ENCODE assay signal across 10 mouse cellular contexts in the genomic region with DNA sequence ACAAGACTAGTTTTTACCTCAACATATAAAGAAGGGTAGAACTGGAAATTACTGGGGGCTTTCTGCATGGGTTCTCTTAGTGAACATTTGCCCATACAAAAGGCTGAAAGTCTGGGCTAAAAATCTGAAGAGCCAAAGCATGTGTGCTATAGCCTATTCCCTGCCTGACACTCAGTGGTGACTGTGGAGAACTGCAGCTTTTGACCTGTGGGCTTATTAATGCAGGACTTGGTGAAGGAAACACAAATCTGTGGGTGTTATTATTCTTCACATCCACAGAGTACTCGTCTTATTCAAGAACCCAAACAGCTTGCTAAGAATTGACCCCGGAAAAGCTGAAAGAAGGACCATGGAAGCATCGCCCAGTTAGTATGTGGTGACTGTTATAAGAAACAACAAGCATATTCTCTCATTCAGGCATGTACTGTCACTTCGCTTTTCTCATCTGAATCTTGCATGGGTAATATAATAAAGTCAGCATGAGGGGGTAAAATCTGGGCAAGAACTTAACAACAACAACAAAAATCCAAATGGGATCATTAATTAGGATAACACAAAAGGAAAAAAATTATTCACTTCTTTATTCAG.
DNase-seq lines count a peak whose midpoint lies in the region; ATAC-seq lines count a peak whose summit lies in the region.
"Had no signal": no experiment of that assay in that cellular context is flagged by ENCODE, and none has a peak within 500 bp of the region (broad histone marks: within the 10 kb centered on the region; RNA-seq: fewer than 3 reads in every experiment).

No protein-coding gene starts in this region.

- no peaks in the 10 kb centered on the region for H3K36me3 ChIP-seq in forebrain, embryonic 11.5 days (ENCODE audit: control insufficient read depth, insufficient read depth, low read length)
- no peaks in the 10 kb centered on the region for H3K36me3 ChIP-seq in forebrain, embryonic 10.5 days (replicated peaks)
- no peaks in the 10 kb centered on the region for H3K36me3 ChIP-seq in hindbrain, embryonic 10.5 days
- H3K36me3 ChIP-seq in neural tube, embryonic 13.5 days, result no peaks in the 10 kb centered on the region
- H3K36me3 ChIP-seq: liver, embryonic 15.5 days had no signal

- no peaks in the 10 kb centered on the region for H3K27me3 ChIP-seq in forebrain, embryonic 11.5 days (ENCODE audit: control insufficient read depth, insufficient read depth, low read length)
- no peaks in the 10 kb centered on the region for H3K27me3 ChIP-seq in forebrain, embryonic 10.5 days (ENCODE audit: poor library complexity, severe bottlenecking)
- H3K27me3 ChIP-seq in hindbrain, embryonic 10.5 days (ENCODE audit: insufficient read depth, poor library complexity, severe bottlenecking), result no peaks in the 10 kb centered on the region
- no peaks in the 10 kb centered on the region for H3K27me3 ChIP-seq in neural tube, embryonic 13.5 days
- H3K27me3 ChIP-seq: liver, embryonic 15.5 days had no signal

- H3K4me2 ChIP-seq in forebrain, embryonic 11.5 days (ENCODE audit: low read depth, low read length, severe bottlenecking), result no peak overlapping the region
- no peak overlapping the region for H3K4me2 ChIP-seq in neural tube, embryonic 13.5 days
- H3K4me2 ChIP-seq: liver, embryonic 15.5 days had no signal

- DNase-seq in forebrain, embryonic 11.5 days (ENCODE audit: low spot score), result no peak
- no peak for DNase-seq in forebrain, embryonic 10.5 days (ENCODE audit: extremely low spot score, low spot score)
- DNase-seq in lung, postnatal 10 days, result peak; percentile 2
- no peak for DNase-seq in lung, postnatal 4 days
- DNase-seq in hindbrain, embryonic 10.5 days (ENCODE audit: low spot score), result peak; percentile 21
- DNase-seq in heart, adult 11 months, result no peak
- no peak for DNase-seq in adrenal gland, postnatal 14 days

- peak; percentile 82 for ATAC-seq in forebrain, embryonic 11.5 days (replicated peaks; ENCODE audit: low FRiP score)
- peak; percentile 56; the same call in 1 of the 2 replicates for ATAC-seq in neural tube, embryonic 13.5 days (ENCODE audit: low read depth)

- H3K27ac ChIP-seq in forebrain, embryonic 11.5 days (ENCODE audit: low read depth, low read length), result no peak overlapping the region
- H3K27ac ChIP-seq in forebrain, embryonic 10.5 days, result no peak overlapping the region
- no peak overlapping the region for H3K27ac ChIP-seq in hindbrain, embryonic 10.5 days
- no peak overlapping the region for H3K27ac ChIP-seq in neural tube, embryonic 13.5 days (replicated peaks)
- H3K27ac ChIP-seq: liver, embryonic 15.5 days had no signal

- H3K9me3 ChIP-seq in forebrain, embryonic 11.5 days (ENCODE audit: control insufficient read depth, low read length), result no peaks in the 10 kb centered on the region
- H3K9me3 ChIP-seq in forebrain, embryonic 10.5 days, result no peaks in the 10 kb centered on the region
- no peaks in the 10 kb centered on the region for H3K9me3 ChIP-seq in hindbrain, embryonic 10.5 days
- H3K9me3 ChIP-seq in neural tube, embryonic 13.5 days, result no peaks in the 10 kb centered on the region
- H3K9me3 ChIP-seq: liver, embryonic 15.5 days had no signal

- H3K4me1 ChIP-seq in forebrain, embryonic 11.5 days (replicated peaks; ENCODE audit: control insufficient read depth, insufficient read depth, low read length), result no peaks in the 10 kb centered on the region
- H3K4me1 ChIP-seq in forebrain, embryonic 10.5 days, result no peaks in the 10 kb centered on the region
- no peaks in the 10 kb centered on the region for H3K4me1 ChIP-seq in hindbrain, embryonic 10.5 days (replicated peaks)
- H3K4me1 ChIP-seq in neural tube, embryonic 13.5 days (replicated peaks), result no peaks in the 10 kb centered on the region
- H3K4me1 ChIP-seq: liver, embryonic 15.5 days had no signal

- H3K4me3 ChIP-seq in forebrain, embryonic 11.5 days (ENCODE audit: low read depth, low read length), result no peak overlapping the region
- no peak overlapping the region for H3K4me3 ChIP-seq in forebrain, embryonic 10.5 days
- H3K4me3 ChIP-seq in hindbrain, embryonic 10.5 days, result no peak overlapping the region
- H3K4me3 ChIP-seq in neural tube, embryonic 13.5 days, result no peak overlapping the region
- H3K4me3 ChIP-seq: erythroblast, embryonic 14.5 days; liver, embryonic 15.5 days had no signal

- no peak overlapping the region for H3K9ac ChIP-seq in forebrain, embryonic 11.5 days (ENCODE audit: low read length)
- H3K9ac ChIP-seq in neural tube, embryonic 13.5 days, result no peak overlapping the region
- H3K9ac ChIP-seq: liver, embryonic 15.5 days had no signal

- WGBS in forebrain, embryonic 11.5 days, result 54% methylated on average over 4 of the region's 4 CpGs
- 55% methylated on average over 4 of the region's 4 CpGs for WGBS in forebrain, embryonic 10.5 days
- 53% methylated on average over 4 of the region's 4 CpGs for WGBS in hindbrain, embryonic 10.5 days
- 50% methylated on average over 4 of the region's 4 CpGs for WGBS in neural tube, embryonic 13.5 days

Comparison
In these comparisons a context has a peak if more than half of its experiments do, and no peak if none do; other contexts are left out.
1. DNase-seq: peak in lung, postnatal 10 days (single experiment) and hindbrain, embryonic 10.5 days (single experiment); none in forebrain, embryonic 11.5 days (single experiment), forebrain, embryonic 10.5 days (single experiment), lung, postnatal 4 days (0 of 2), heart, adult 11 months (single experiment) and adrenal gland, postnatal 14 days (single experiment).